Mouse (Mus musculus): ENCODE measurements around the gene Fcho2.

- TF ChIP-seq POLR2A (IDR thresholded peaks at IDR 0.05; ENCODE audit: extremely low read depth, insufficient read depth, low read length) (no peak), CTCF (IDR thresholded peaks at IDR 0.05; ENCODE audit: low read depth, low read length) (no peak)
Observed at GRCm38 (mm10) chr13:98687931-98688330, 127.3 kb downstream of the Fcho2 start.

All from liver, adult 2 months (tissue).